8 mouse cellular contexts compared by ENCODE assay signal in the genomic region with DNA sequence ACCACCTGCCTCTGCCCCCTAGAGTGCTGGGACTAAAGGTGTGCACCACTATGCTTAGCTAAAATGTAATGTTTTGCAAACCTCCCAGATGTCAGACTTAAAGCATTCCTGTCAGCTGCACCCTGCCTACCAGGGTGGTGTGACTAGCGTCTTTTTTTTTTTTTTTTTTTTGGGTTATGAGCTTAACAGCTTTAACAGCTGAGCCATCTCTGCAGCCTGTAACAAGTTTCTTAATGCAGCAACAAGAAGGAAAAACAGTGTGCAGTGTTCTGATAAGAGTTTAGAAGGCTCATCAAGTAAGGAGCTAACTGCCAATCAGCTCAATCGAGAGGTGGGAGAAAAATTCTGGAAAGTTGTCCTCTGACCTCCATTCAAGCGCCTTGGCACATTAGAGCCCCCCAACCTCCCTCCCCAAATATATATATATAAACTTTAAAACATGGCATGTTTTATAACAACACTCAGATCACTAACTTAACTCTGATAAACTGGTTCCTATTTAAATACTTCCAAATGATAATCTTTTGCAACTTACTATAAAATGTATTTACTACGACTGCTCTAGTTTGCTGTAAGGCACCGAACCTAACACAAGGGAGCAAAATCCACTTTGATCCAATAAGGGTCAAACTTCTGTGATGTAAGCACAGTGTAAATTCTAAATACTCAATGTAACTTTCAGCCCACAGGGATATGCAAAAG. TPM values are rescaled to one million over a fixed set of nuclear protein-coding genes. Genes with fewer than 3 reads are reported as not detected.
DNase-seq lines count a peak whose midpoint lies in the region; ATAC-seq and TF ChIP-seq lines count a peak whose summit lies in the region.

No protein-coding gene starts in this region.

- H3K27ac ChIP-seq in forebrain, embryonic 13.5 days = no peak overlapping the region
- peak overlapping the region; percentile 100 for H3K27ac ChIP-seq in liver, embryonic 14.5 days

- no peaks in the 10 kb centered on the region for H3K9me3 ChIP-seq in forebrain, embryonic 13.5 days (replicated peaks)
- no peaks in the 10 kb centered on the region for H3K9me3 ChIP-seq in liver, embryonic 14.5 days (ENCODE audit: control insufficient read depth, low read length)

- peak; percentile 86 for TF ChIP-seq EP300 in liver, embryonic 14.5 days (IDR thresholded peaks at IDR 0.05; ENCODE audit: low read depth)

- peak overlapping the region; percentile 97 for H3K9ac ChIP-seq in forebrain, embryonic 13.5 days
- peak overlapping the region; percentile 100 for H3K9ac ChIP-seq in liver, embryonic 14.5 days (replicated peaks)

- H3K4me1 ChIP-seq in forebrain, embryonic 13.5 days = peaks cover 41% of the 10 kb centered on the region
- peaks cover 33 to 45% of the 10 kb centered on the region in 2 experiments for H3K4me1 ChIP-seq in liver, embryonic 14.5 days (replicated peaks; ENCODE audit: control insufficient read depth in 2 of 2, insufficient read depth in 2 of 2, low read length in 1 of 2)

- peak overlapping the region; percentile 97 for H3K4me3 ChIP-seq in forebrain, embryonic 13.5 days
- peak overlapping the region; percentile 68 to 96 for H3K4me3 ChIP-seq in liver, embryonic 14.5 days (ENCODE audit: insufficient read depth in 1 of 2, low read depth in 2 of 2, low read length in 2 of 2)

- no peak for ATAC-seq in forebrain, embryonic 13.5 days
- peak; percentile 29 for ATAC-seq in liver, embryonic 14.5 days (ENCODE audit: insufficient read depth)

- no peaks in the 10 kb centered on the region for H3K27me3 ChIP-seq in forebrain, embryonic 13.5 days
- H3K27me3 ChIP-seq in liver, embryonic 14.5 days (ENCODE audit: control insufficient read depth, insufficient read depth, low read length) = peaks cover 9% of the 10 kb centered on the region

- 0 out of 2 replicates have a peak, but pooled peaks have one; percentile 14 for TF ChIP-seq CTCF in liver, embryonic 14.5 days (IDR thresholded peaks at IDR 0.05; ENCODE audit: low read depth)

- H3K4me2 ChIP-seq in forebrain, embryonic 13.5 days = peak overlapping the region; percentile 88
- H3K4me2 ChIP-seq in liver, embryonic 14.5 days (ENCODE audit: low read depth) = peak overlapping the region; percentile 98

- H3K36me3 ChIP-seq in forebrain, embryonic 13.5 days (ENCODE audit: poor library complexity, severe bottlenecking) = peaks cover 24% of the 10 kb centered on the region
- H3K36me3 ChIP-seq in liver, embryonic 14.5 days (replicated peaks; ENCODE audit: control insufficient read depth, insufficient read depth, low read depth) = peaks cover 34% of the 10 kb centered on the region

- peak; percentile 4 for DNase-seq in adrenal gland, postnatal 14 days
- no peak for DNase-seq in adrenal gland, postnatal 36 days
- DNase-seq in 416B (ENCODE audit: low read depth) = peak; percentile 59
- peak; percentile 75 to 84 (median 80) for DNase-seq in liver, embryonic 14.5 days (ENCODE audit: low read depth in 3 of 3, low spot score in 3 of 3)
- no peak for DNase-seq in embryo, embryonic 9.5 days (ENCODE audit: extremely low spot score)
- no peak for DNase-seq in kidney, postnatal 4 days
- no peak for DNase-seq in layer of hippocampus, postnatal 25 days (ENCODE audit: extremely low spot score in 1 of 2, low spot score in 1 of 2)

- 66% methylated on average over 5 of the region's 5 CpGs for WGBS in forebrain, embryonic 13.5 days
- 13% methylated on average over 5 of the region's 5 CpGs for WGBS in liver, embryonic 14.5 days (ENCODE audit: insufficient replicate concordance)

RNA-seq across cellular contexts. Expression of a gene that starts 1.4 kb away (rescaled TPM):
- 449 and 529 TPM in 2 replicates for total RNA-seq in adrenal gland, postnatal 14 days (2021)
- 100 to 1,000 TPM; 268 to 422 TPM for total RNA-seq in adrenal gland, postnatal 36 days (2021)
- polyA plus RNA-seq in forebrain, embryonic 13.5 days (2015; fragmentation: Nextera tagmentation; extraction: Ambion mirVana) = 72.5 and 74.0 TPM in 2 replicates
- polyA plus RNA-seq in liver, embryonic 14.5 days (2012; rRNA removed) = 54.1 and 65.5 TPM in 2 replicates
- polyA plus RNA-seq in liver, embryonic 14.5 days (2014; fragmentation: Nextera tagmentation; extraction: Ambion mirVana) = 53.4 and 58.3 TPM in 2 replicates
- total RNA-seq in layer of hippocampus, postnatal 25 days (2021) = 100 to 1,000 TPM; 136 to 139 TPM

Comparison
In these comparisons a context has a peak if more than half of its experiments do, and no peak if none do; other contexts are left out.
1. DNase-seq: peak in adrenal gland, postnatal 14 days (single experiment), 416B (single experiment) and liver, embryonic 14.5 days (3 of 3); none in adrenal gland, postnatal 36 days (0 of 2), embryo, embryonic 9.5 days (single experiment), kidney, postnatal 4 days (0 of 2) and layer of hippocampus, postnatal 25 days (0 of 2).